Mouse (Mus musculus): ENCODE data around the gene Gm12184. TPM values are rescaled to one million over a fixed set of nuclear protein-coding genes. Genes with fewer than 3 reads are reported as not detected.

The Gm12184 gene
- polyA plus RNA-seq, 1 experiment from 2014 or later: 5.2 TPM

Other genes starting within 250 kb of the Gm12184 start
- gene Rack1, start 26.3 kb downstream of the Gm12184 start, polyA plus RNA-seq (2015; fragmentation: Nextera tagmentation; extraction: Ambion mirVana): 585 and 587 TPM in 2 replicates
- 6.0 and 7.4 TPM in 2 replicates for gene Trim41, start 9.3 kb downstream of the Gm12184 start, polyA plus RNA-seq (2015; fragmentation: Nextera tagmentation; extraction: Ambion mirVana)
- 0.71 and 0.80 TPM in 2 replicates for gene Trim7, start 515 bp downstream of the Gm12184 start, polyA plus RNA-seq (2015; fragmentation: Nextera tagmentation; extraction: Ambion mirVana)
- 1.6 and 1.9 TPM in 2 replicates for gene Irgm1, start 45.0 kb upstream of the Gm12184 start, polyA plus RNA-seq (2015; fragmentation: Nextera tagmentation; extraction: Ambion mirVana)
- 0.08 TPM in 1 of 2 replicates, not detected in the other for gene Gm5431, start 75.6 kb upstream of the Gm12184 start, polyA plus RNA-seq (2015; fragmentation: Nextera tagmentation; extraction: Ambion mirVana)
- 1.5 and 2.2 TPM in 2 replicates for gene Psme2b, start 119.5 kb upstream of the Gm12184 start, polyA plus RNA-seq (2015; fragmentation: Nextera tagmentation; extraction: Ambion mirVana)
- not detected in 2 replicates for gene Olfr56, start 152.2 kb upstream of the Gm12184 start, polyA plus RNA-seq (2015; fragmentation: Nextera tagmentation; extraction: Ambion mirVana)
- 0.15 and 0.24 TPM in 2 replicates for gene 9930111J21Rik1, start 152.7 kb upstream of the Gm12184 start, polyA plus RNA-seq (2015; fragmentation: Nextera tagmentation; extraction: Ambion mirVana)
- not detected in 2 replicates for gene Gm12185, start 165.6 kb upstream of the Gm12184 start, polyA plus RNA-seq (2015; fragmentation: Nextera tagmentation; extraction: Ambion mirVana)
- not detected in 2 replicates for gene Tgtp1, start 167.5 kb upstream of the Gm12184 start, polyA plus RNA-seq (2015; fragmentation: Nextera tagmentation; extraction: Ambion mirVana)
- gene 9930111J21Rik2, start 224.6 kb upstream of the Gm12184 start, polyA plus RNA-seq (2015; fragmentation: Nextera tagmentation; extraction: Ambion mirVana): 0.13 and 0.21 TPM in 2 replicates
- gene Tgtp2, start 237.6 kb upstream of the Gm12184 start, polyA plus RNA-seq (2015; fragmentation: Nextera tagmentation; extraction: Ambion mirVana): not detected in 2 replicates
- 0.27 and 0.47 TPM in 2 replicates for gene Ifi47, start 249.9 kb upstream of the Gm12184 start, polyA plus RNA-seq (2015; fragmentation: Nextera tagmentation; extraction: Ambion mirVana)

Data from forebrain, embryonic 13.5 days (tissue).